Mouse (Mus musculus): ENCODE results near the gene Cenph.

DNA sequence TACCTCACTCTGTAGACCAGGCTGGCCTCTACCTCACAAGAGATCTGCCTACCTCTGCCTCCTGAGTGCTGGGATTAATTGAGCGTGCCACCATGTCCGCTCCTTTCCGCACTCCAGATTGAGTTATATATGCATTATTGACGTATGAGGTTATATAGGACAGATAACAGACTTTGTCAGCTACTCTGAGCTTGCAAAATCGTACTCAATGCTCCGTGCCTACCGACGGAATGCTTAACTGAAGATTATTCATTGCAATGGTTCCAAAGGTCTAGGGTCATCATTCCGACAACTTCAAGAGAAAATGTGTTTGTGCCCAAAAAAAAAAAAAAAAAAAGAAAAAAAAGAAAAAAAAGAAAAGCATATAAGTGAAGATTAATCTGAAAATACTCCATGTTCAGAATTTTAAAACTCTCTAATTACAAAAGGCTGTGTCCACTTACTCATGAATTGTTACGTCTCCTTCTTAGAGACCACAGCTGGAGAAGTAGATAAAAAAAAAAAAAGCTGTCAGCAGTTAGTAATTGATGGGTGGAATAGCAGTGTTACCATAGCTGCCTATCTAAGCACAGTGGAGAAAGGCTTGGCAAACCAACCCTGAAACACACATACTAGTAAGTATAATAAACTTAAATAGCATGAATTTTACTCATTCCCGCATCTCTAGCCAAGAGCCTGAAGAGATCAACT lies 32.2 kb downstream of the Cenph start:
- TF ChIP-seq CTCF (IDR thresholded peaks at IDR 0.05; ENCODE audit: borderline replicate concordance, insufficient read depth, low read length) (no peak), POLR2A (IDR thresholded peaks at IDR 0.05; ENCODE audit: low read depth, low read length) (no peak; the same call in 1 of the 2 replicates)

Data from embryonic fibroblast, embryonic 13.5 days (primary cell).